8 mouse cellular contexts compared by ENCODE assay signal in the genomic region with DNA sequence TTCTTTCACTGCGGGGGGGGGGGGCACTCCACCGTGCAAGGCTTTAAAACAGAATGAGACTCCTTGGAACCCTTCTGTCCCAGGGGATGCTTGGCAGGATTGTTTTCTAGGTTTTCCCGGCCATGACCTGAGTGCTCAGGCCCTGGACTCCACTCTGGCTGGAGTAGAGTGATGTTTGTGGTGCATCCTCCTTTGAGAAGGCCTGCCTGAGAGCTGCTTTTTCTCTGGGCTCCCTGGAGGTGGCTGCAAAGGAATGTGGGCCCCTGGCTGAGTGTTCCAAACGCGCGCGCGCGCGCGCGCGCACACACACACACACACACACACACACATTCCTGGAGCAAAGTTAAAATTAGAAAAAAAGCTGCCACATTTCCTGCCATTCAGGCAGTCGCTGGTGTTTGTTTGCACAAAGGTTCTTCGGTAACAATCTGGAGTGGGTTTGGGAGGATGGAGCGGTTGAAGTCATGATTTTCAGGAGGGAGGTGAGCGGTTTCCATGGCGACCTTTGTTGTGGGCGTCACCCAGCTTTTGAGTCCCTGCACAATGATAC. TPM values are rescaled to one million over a fixed set of nuclear protein-coding genes. Genes with fewer than 3 reads are reported as not detected.
A peak's percentile ranks its signal among the peaks of the same experiment; 100 is the strongest.
DNase-seq lines count a peak whose midpoint lies in the region.

No protein-coding gene starts in this region.

- peak; percentile 48 for DNase-seq in adrenal gland, adult 2 months
- no peak for DNase-seq in adrenal gland, postnatal 4 days (ENCODE audit: low spot score in 2 of 2)
- peak; percentile 86 for DNase-seq in forelimb bud, embryonic 11.5 days (ENCODE audit: low read depth, low spot score)
- DNase-seq in heart, postnatal 25 days (ENCODE audit: low spot score), result peak; percentile 67
- peak; percentile 64 to 89 for DNase-seq in layer of hippocampus, adult 18-20 months (ENCODE audit: low spot score in 2 of 2)
- DNase-seq in lung, postnatal 14 days, result peak; percentile 59
- peak; percentile 34 for DNase-seq in right cerebral cortex, postnatal 4 days
- no peak for DNase-seq in cerebellum, adult 11 months

- intact Hi-C loops in heart, postnatal 25 days (cut with DNase I), result no loop called here

RNA-seq across cellular contexts. Expression of gene Sh3bp4, which starts 22.3 kb away (rescaled TPM):
- 10 to 100 TPM; 16.4 to 21.3 TPM for total RNA-seq in adrenal gland, adult 2 months (2021)
- polyA plus RNA-seq in adrenal gland, adult 2 months (2012; rRNA removed), result 11.8 and 13.7 TPM in 2 replicates
- total RNA-seq in adrenal gland, postnatal 4 days (2021), result 10 to 100 TPM; 19.2 to 22.6 TPM
- total RNA-seq in heart, postnatal 25 days (2021), result 10 to 100 TPM; 10.5 to 13.2 TPM
- 10 to 100 TPM; 23.4 to 23.6 TPM for total RNA-seq in layer of hippocampus, adult 18-20 months (2021)

Comparison
In these comparisons a context has a peak if more than half of its experiments do, and no peak if none do; other contexts are left out.
1. DNase-seq: peak in adrenal gland, adult 2 months (single experiment), forelimb bud, embryonic 11.5 days (single experiment), heart, postnatal 25 days (single experiment), layer of hippocampus, adult 18-20 months (2 of 2), lung, postnatal 14 days (single experiment) and right cerebral cortex, postnatal 4 days (single experiment); none in adrenal gland, postnatal 4 days (0 of 2) and cerebellum, adult 11 months (single experiment).